Mouse (Mus musculus) neural tube, embryonic 10.5 days (tissue): ENCODE data around the gene Cdyl.

Experiments used
- DNase-seq: peaks from one replicate; pipeline ENCODE4 v3.0.0-alpha.2; 2017; ENCODE audit warnings: low spot score; ENCODE audit errors: extremely low spot score

Gene Cdyl

DNA sequence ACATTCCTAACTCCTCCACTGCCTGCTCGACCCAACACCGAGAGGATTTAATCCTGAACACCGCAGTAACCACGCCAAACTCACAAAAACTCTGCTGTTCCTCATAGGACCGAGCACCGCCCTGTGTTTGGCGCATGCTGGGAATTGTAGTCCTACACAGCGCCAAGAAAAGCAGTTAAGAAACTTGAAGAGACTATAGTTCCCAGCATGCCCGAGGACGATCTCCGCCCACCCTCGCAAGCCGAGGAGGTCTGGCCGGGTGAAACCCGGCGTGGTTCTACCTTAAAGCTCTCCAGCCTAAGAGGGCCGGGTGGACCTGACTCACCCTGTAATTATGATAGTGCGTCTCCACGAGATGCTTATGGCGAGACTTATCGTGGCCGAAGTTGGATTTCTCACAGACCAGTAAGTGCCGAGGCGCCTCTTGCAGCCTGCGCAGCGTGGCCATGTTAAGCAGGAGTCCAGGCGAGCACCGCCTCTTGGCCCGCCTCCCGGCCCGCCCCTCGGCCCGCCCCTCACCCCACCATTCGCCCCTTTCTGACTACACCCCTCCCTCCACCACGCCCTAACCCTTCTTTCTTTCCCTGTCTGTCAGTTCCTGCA, 246.3 kb downstream of the Cdyl start, which contains the start of gene Rpp40:
Gene Rpp40 (minus strand): TSS at position 481 of the 603 bp plus-strand sequence.
- peak; percentile 92 for DNase-seq

DNA sequence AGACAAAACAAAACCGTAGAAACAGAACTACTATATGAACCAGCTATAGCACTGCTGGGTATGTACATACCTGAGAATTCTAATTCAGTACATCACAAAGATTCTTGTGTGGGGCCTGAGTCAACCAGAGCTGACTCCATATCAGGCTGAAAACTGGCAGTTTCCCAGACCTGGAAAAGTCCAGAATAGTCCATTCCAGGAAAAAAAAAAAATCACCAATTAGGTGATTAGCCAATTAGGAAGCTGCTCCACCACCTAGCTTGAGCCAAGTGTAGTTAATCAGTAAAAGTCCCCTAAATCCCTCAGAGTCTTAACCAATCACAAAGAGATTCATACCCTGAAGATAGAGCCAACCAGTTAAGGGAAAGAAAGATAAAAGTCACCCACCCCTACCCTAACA, 251.8 kb downstream of the Cdyl start:
- no peak for DNase-seq
